Mouse (Mus musculus) CH12.LX (cell line): ENCODE measurements around the gene Thap8. TPM values are rescaled to one million over a fixed set of nuclear protein-coding genes. Genes with fewer than 3 reads are reported as not detected.
"Not testable (repeated sequence)": the region's sequence is repeated elsewhere in the genome, so short reads cannot be mapped to it uniquely, and the experiment has no call there.

Source experiments
- DNase-seq: peaks from one replicate; pipeline ENCODE4 v3.0.0-alpha.2; 2013; ENCODE audit errors: extremely low read depth
- H3K27ac ChIP-seq: 2 replicates; pipeline ENCODE4 v1.5.1; 2012; ENCODE audit warnings: low read depth, mild to moderate bottlenecking, control low read depth, moderate library complexity; ENCODE audit not compliant: insufficient read depth
- H3K27me3 ChIP-seq: replicated peaks from 2 replicates; pipeline ENCODE3; 2012; ENCODE audit warnings: inconsistent platforms
- H3K36me3 ChIP-seq, 2 experiments: replicated peaks in 1 of 2; 2 replicates each; pipeline versions ENCODE3 to v1.6.1; 2012; ENCODE audit warnings: inconsistent platforms in 1 of 2, low read length in 1 of 2, mild to moderate bottlenecking in 1 of 2, mixed read lengths in 1 of 2, moderate library complexity in 1 of 2; ENCODE audit not compliant: control insufficient read depth in 1 of 2, insufficient read depth in 1 of 2
- H3K4me1 ChIP-seq, 2 experiments: 2 replicates each; pipeline ENCODE4 v1.6.1; 2012; ENCODE audit warnings: inconsistent platforms in 1 of 2, moderate library complexity in 1 of 2; ENCODE audit not compliant: insufficient read depth in 2 of 2, control insufficient read depth in 1 of 2
- H3K4me2 ChIP-seq: 2 replicates; pipeline ENCODE4 v1.6.1; 2012; ENCODE audit warnings: low read depth, mild to moderate bottlenecking, control low read depth; ENCODE audit not compliant: poor library complexity, insufficient read depth, severe bottlenecking
- H3K4me3 ChIP-seq, 3 experiments: fragments of 150-350 bp in 1 of 3; sonication (generic) in 1 of 3; replicated peaks in 1 of 3; 2 replicates each; pipeline versions ENCODE3 to v1.5.1; 2011 to 2012; ENCODE audit warnings: low read depth in 2 of 3, low read length in 2 of 3, mild to moderate bottlenecking in 2 of 3, moderate library complexity in 2 of 3, control low read depth in 1 of 3, improper control_type of control experiment in 1 of 3, inconsistent platforms in 1 of 3, mixed read lengths in 1 of 3; ENCODE audit not compliant: poor library complexity in 1 of 3
- H3K79me2 ChIP-seq: replicated peaks from 2 replicates; pipeline ENCODE4 v1.6.1; 2012; ENCODE audit warnings: mild to moderate bottlenecking, moderate library complexity; ENCODE audit not compliant: control insufficient read depth, poor library complexity, insufficient read depth, severe bottlenecking; ENCODE audit errors: extremely low read depth
- H3K9ac ChIP-seq: 2 replicates; pipeline ENCODE4 v1.6.1; 2012; ENCODE audit warnings: low read depth, mild to moderate bottlenecking, control low read depth, moderate library complexity; ENCODE audit not compliant: insufficient read depth
- H3K9me3 ChIP-seq: replicated peaks from 2 replicates; pipeline ENCODE3; 2012; ENCODE audit warnings: low read length, inconsistent platforms, mixed read lengths
- E2F4 ChIP-seq: IDR thresholded peaks from 2 replicates; pipeline ENCODE4 v1.6.1; 2011; ENCODE audit warnings: low read depth, low read length, improper control_type of control experiment; ENCODE audit not compliant: insufficient replicate concordance
- EP300 ChIP-seq: IDR thresholded peaks from 2 replicates; pipeline ENCODE4 v1.6.1; 2011; ENCODE audit warnings: low read length, improper control_type of control experiment
- HCFC1 ChIP-seq: IDR thresholded peaks from 2 replicates; pipeline ENCODE4 v1.6.1; 2012; ENCODE audit warnings: low read depth, mild to moderate bottlenecking, inconsistent platforms, low read length, improper control_type of control experiment
- JUN ChIP-seq: IDR thresholded peaks from 2 replicates; pipeline ENCODE4 v1.6.1; 2011; ENCODE audit warnings: low read depth, mild to moderate bottlenecking, low read length, improper control_type of control experiment, moderate library complexity; ENCODE audit not compliant: insufficient read depth
- JUND ChIP-seq: conservative IDR thresholded peaks from 2 replicates; pipeline ENCODE4 v1.6.1; 2011; ENCODE audit warnings: low read depth, low read length, improper control_type of control experiment
- KAT2A ChIP-seq: IDR thresholded peaks from 2 replicates; pipeline ENCODE4 v1.6.1; 2012; ENCODE audit warnings: low read length, improper control_type of control experiment, inconsistent platforms; ENCODE audit not compliant: insufficient replicate concordance
- MAZ ChIP-seq: IDR thresholded peaks from 2 replicates; pipeline ENCODE4 v1.6.1; 2012; ENCODE audit warnings: low read depth, mild to moderate bottlenecking, inconsistent platforms, low read length, improper control_type of control experiment, moderate library complexity
- MEF2A ChIP-seq: IDR thresholded peaks from 2 replicates; pipeline ENCODE4 v1.6.1; 2014; ENCODE audit warnings: low read depth, mild to moderate bottlenecking, inconsistent platforms, low read length, improper control_type of control experiment, borderline replicate concordance
- NELFE ChIP-seq: IDR thresholded peaks from 2 replicates; pipeline ENCODE4 v1.6.1; 2011; ENCODE audit warnings: low read depth, low read length, improper control_type of control experiment
- NRF1 ChIP-seq: IDR thresholded peaks from 2 replicates; pipeline ENCODE4 v1.6.1; 2014; ENCODE audit warnings: low read depth, mild to moderate bottlenecking, inconsistent platforms, low read length, improper control_type of control experiment, moderate library complexity
- POLR2AphosphoS2 ChIP-seq: IDR thresholded peaks from 2 replicates; pipeline ENCODE4 v1.6.1; 2011; ENCODE audit warnings: low read depth, low read length, improper control_type of control experiment
- RAD21 ChIP-seq: IDR thresholded peaks from 2 replicates; pipeline ENCODE4 v1.6.1; 2011; ENCODE audit warnings: low read depth, mild to moderate bottlenecking, low read length, improper control_type of control experiment, moderate library complexity
- SIN3A ChIP-seq: IDR thresholded peaks from 2 replicates; pipeline ENCODE4 v1.6.1; 2012; ENCODE audit warnings: low read length, improper control_type of control experiment, inconsistent platforms
- TBP ChIP-seq: conservative IDR thresholded peaks from 2 replicates; pipeline ENCODE4 v1.6.1; 2011; ENCODE audit warnings: low read depth, low read length, improper control_type of control experiment
- TCF12 ChIP-seq: IDR thresholded peaks from 2 replicates; pipeline ENCODE4 v1.6.1; 2014; ENCODE audit warnings: low read depth, mild to moderate bottlenecking, inconsistent platforms, low read length, improper control_type of control experiment
- UBTF ChIP-seq: IDR thresholded peaks from 2 replicates; pipeline ENCODE4 v1.6.1; 2012; ENCODE audit warnings: low read depth, mild to moderate bottlenecking, inconsistent platforms, low read length, improper control_type of control experiment, moderate library complexity
- ZNF384 ChIP-seq: IDR thresholded peaks from 2 replicates; pipeline ENCODE4 v1.6.1; 2012; ENCODE audit warnings: low read depth, low read length, improper control_type of control experiment, inconsistent platforms
- dilution Hi-C: fragments of 300-500 bp; cut with MboI; formaldehyde crosslinking; loops from 2 replicates; pipeline ENCODE4 v1.14.3; 2020; ENCODE audit warnings: low sequenced_read_pairs; ENCODE audit not compliant: extremely low pct_unique_long_range_greater_than_20kb, extremely low pct_ligation_motif_present
- in situ Hi-C: fragments of 300-500 bp; cut with MboI; formaldehyde crosslinking; loops from 3 replicates; pipeline ENCODE4 v1.14.3; 2019; ENCODE audit warnings: low sequenced_read_pairs, low pct_ligation_motif_present, low pct_unique_long_range_greater_than_20kb, mixed read lengths
- polyA plus RNA-seq: library from polyadenylated mRNA; unstranded; fragments of >175 nt; gene quantifications from 2 replicates; pipeline ENCODE4 v1.2.1, GENCODE M21; 2012; ENCODE audit warnings: low read depth; ENCODE audit not compliant: insufficient read length
- total RNA-seq, 2 experiments: library from RNA; depleted of rRNA; stranded (reverse); fragments of 300-350 nt in 1 of 2; fragments of >200 nt in 1 of 2; gene quantifications; 2 replicates each; pipeline ENCODE4 v1.2.3; 2012 to 2014

Gene Thap8
- total and polyA plus RNA-seq, 3 experiments: 0.23 to 0.38 TPM; not detected in 1

DNA sequence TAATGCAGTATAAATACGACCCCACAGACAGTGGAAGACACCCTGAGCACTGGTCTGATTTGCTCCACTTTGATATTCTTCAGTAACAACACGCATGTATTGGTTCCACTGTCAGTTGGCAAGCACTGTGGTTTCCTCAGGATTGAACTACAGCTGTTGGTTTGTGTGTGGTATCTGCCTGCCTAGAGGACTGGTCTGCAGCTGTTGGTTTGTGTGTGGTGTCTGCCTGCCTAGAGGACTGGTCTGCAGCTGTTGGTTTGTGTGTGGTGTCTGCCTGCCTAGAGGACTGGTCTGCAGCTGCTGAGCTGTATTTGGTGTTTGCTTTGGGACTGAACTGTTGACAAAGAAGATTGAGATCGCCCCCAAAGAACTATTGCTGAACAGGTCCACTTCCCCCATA, 42.5 kb upstream of the Thap8 start:
- H3K79me2 ChIP-seq, H3K9me3 ChIP-seq, H3K27ac ChIP-seq, dilution Hi-C loops, H3K9ac ChIP-seq, H3K4me3 ChIP-seq, H3K27me3 ChIP-seq, in situ Hi-C loops, H3K4me2 ChIP-seq, DNase-seq: not testable (repeated sequence)
- peaks cover 12 to 36% of the 10 kb centered on the region in 2 experiments for H3K4me1 ChIP-seq
- peaks cover 41 to 62% of the 10 kb centered on the region in 2 experiments for H3K36me3 ChIP-seq

DNA sequence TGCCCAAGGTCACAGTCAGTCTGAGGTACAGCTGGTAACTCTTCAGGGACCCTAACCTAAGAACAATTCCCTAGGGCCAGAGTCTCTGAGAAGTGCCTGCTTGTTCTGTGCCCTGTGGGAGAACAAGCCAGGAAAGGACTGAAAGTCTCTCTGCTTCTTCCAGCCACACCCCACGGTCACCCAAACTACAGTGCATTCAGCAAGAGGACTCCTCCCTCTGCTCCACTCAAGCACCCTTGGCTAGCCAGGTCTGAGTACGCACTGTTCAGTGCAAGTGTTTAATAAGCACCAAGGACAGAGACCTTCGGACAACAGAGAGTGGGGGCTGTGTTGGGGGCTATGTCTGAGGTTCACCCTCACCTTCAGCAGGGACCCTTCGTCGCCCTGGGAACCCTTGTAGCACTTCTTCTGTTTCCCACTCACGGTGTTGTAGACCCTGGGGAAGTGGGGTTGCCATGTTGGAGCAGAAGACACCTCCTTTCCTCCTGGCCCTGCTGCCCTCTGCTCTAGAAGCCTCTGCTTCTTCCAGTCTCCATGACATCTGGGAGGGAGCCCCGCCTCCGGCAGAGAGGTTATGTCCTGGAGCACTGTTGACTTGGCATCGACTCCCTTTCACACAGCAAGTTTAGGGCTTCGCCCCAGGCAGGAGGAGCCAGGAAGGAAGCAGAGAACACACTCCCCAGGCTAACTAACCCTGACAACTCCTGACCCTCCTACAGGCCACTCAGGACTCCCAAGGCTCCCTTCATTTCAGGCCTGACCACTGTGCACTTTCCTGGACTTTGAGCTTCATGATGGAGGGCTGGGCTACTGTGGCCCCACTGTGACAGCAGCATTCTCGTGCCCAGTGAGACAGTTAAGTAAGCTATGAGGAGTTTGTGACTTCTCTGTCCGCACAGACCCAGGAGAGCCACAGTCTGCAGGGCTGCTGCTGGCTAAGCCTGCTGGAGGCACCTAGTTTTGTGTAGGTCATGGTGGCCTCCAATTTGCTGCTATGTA, 27.6 kb upstream of the Thap8 start:
- no peak overlapping the region for H3K4me3 ChIP-seq
- no peak overlapping the region for H3K27ac ChIP-seq
- in situ Hi-C loops: no loop called here
- no peak overlapping the region for H3K9ac ChIP-seq
- TF ChIP-seq POLR2AphosphoS2 (no peak), UBTF (no peak), HCFC1 (no peak), JUND (no peak), KAT2A (no peak), NELFE (no peak), TBP (no peak), MAZ (no peak), SIN3A (no peak), E2F4 (no peak), TCF12 (no peak), NRF1 (no peak), RAD21 (no peak), ZNF384 (no peak), MEF2A (no peak), EP300 (no peak), JUN (no peak)
- dilution Hi-C loops: no loop called here
- DNase-seq: no peak
- H3K4me1 ChIP-seq: no peaks in the 10 kb centered on the region
- peaks cover 31 to 92% of the 10 kb centered on the region in 2 experiments for H3K36me3 ChIP-seq
- no peaks in the 10 kb centered on the region for H3K79me2 ChIP-seq
- no peak overlapping the region for H3K4me2 ChIP-seq
- no peaks in the 10 kb centered on the region for H3K9me3 ChIP-seq
- H3K27me3 ChIP-seq: no peaks in the 10 kb centered on the region
